Mouse (Mus musculus) brown adipose tissue, adult 24 weeks (tissue): Measurements from ENCODE around the gene Abhd2. TPM values are rescaled to one million over a fixed set of nuclear protein-coding genes. Genes with fewer than 3 reads are reported as not detected.

Experiments used
- H3K27ac ChIP-seq: fragments of 200-500 bp; replicated peaks from 2 replicates; pipeline ENCODE4 v1.5.1; 2012; ENCODE audit warnings: low read depth, mild to moderate bottlenecking, low read length
- H3K4me1 ChIP-seq: fragments of 200-500 bp; 2 replicates; pipeline ENCODE4 v1.6.1; 2012; ENCODE audit warnings: low read length, mixed read lengths; ENCODE audit not compliant: control insufficient read depth, insufficient read depth, insufficient read length
- H3K4me3 ChIP-seq: fragments of 200-500 bp; 2 replicates; pipeline ENCODE4 v1.5.1; 2012; ENCODE audit warnings: low read depth, mild to moderate bottlenecking, low read length, moderate library complexity; ENCODE audit not compliant: insufficient read depth
- polyA plus RNA-seq: library from polyadenylated mRNA; stranded (reverse); fragments of >200 nt; gene quantifications from 2 replicates; pipeline ENCODE4 v1.2.4, GENCODE M21; 2012; ENCODE audit not compliant: missing spikeins, insufficient read depth, insufficient read length

Abhd2 gene
- polyA plus RNA-seq, 1 experiment, result 6.3 TPM

DNA sequence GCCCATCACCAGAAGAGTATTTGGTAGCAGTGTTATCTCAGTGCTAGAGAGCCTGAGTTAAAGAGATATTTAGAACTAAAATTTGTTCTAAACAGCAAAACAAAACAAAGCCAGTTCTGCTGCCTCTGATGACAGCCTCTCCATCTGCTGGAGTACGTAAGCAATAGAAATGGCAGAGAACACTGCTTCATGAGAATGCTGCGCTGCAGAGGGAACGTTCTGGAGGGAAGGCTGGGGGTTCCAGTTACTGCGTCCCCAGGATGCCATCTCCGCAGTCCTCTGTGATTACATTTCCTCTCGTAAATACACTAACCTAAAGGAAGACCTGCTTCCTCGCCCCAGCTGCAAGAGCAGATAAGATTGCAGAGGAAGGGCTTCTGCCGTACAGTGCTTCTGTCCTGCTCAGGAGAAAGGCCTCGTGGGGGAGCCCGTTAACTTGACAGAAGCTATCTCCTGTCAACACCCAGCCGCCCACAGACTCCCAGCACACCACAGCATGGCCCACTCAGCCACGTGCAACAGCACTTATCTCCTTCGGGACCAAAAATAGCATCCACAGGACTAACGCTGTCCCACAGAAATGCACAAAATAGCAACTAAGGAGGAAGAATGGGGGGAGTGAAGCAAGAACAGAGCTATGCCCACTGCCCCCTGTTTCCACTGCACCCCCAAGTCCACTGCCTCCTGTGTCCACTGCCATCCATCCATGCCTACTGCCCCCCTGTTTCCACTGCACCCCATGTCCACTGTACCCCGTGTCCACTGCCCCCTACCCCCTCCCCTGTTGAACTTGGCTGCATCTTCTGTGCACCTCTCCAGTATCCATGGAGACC is 85.6 kb downstream of the Abhd2 start:
- Histone ChIP-seq H3K4me1 (no peaks in the 10 kb centered on the region), H3K27ac (no peak overlapping the region), H3K4me3 (no peak overlapping the region)

DNA sequence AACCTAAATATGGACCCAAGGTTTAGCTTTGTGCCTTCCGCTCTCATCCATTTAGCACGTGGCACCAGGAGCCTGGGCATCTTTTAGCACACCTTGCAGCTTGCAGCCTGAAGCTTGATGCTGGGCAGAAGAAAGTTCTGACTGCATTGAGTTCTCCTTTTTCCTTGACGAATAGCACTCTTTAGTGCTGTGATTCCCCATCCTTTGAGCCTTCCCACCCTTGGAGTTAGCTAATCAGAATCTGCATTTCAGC is 86.1 kb downstream of the Abhd2 start:
- Histone ChIP-seq H3K4me1 (no peaks in the 10 kb centered on the region), H3K4me3 (no peak overlapping the region), H3K27ac (no peak overlapping the region)

DNA sequence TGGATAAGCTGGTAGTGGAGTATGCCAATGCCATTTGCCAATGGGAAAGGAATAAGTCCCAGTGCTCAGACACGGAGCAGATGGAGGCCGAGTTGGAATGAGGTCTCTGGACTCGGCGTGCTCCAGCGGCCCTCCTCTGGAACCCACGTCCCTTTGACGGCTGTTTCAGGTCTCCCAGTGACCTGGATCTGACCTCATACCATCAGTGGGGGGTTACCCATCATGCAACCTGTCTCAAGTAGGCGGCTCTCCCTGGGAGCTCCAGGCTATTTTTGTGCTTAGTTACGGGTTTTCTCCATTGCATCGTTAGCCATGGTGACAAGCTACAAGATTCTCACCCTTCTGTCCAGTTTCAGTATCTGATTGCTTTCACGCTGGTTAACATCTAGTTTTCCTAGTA is 87.1 kb downstream of the Abhd2 start:
- H3K27ac ChIP-seq, result no peak overlapping the region
- H3K4me3 ChIP-seq, result no peak overlapping the region
- no peaks in the 10 kb centered on the region for H3K4me1 ChIP-seq

DNA sequence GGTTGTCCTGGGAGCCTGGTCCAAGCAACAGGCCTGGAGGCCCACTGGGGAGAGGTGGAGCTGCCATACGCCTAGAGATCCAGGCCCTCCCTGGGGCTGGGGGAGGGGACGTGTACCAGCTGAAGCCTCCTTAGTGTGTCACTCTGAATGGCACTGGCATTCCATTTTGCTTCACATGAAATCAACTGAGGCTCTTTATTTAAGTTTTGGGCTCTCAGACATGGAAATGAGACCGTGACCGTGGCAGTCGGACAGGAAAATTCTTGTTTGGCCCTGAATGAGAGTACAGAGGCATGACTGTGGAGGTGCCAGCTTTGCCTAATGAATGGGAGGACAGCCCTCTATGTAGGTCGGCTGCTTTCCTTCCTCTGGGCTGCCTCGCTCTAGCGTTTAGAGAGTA is 89.2 kb downstream of the Abhd2 start:
- Histone ChIP-seq H3K27ac (no peak overlapping the region), H3K4me1 (no peaks in the 10 kb centered on the region), H3K4me3 (no peak overlapping the region)

DNA sequence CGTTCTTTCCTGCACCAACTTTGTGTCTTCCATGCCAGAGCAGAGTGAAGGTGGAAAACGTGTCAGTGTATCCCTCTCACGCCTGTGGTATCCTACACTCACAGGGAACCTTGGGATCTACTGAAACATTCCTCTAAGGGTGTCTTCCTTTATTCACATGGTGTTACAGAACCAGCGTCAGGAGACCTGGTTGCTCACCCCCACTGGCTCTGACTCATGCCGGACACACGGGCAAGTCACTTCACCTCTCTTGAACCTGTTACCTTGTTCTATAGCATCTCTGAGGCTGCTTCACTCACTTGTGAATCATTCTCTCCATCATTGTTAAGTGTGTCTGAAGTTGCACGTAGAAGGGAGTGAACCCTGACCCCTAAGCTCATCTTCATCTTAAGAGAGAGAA is 89.8 kb downstream of the Abhd2 start:
- no peak overlapping the region for H3K27ac ChIP-seq
- H3K4me3 ChIP-seq, result no peak overlapping the region
- no peaks in the 10 kb centered on the region for H3K4me1 ChIP-seq

DNA sequence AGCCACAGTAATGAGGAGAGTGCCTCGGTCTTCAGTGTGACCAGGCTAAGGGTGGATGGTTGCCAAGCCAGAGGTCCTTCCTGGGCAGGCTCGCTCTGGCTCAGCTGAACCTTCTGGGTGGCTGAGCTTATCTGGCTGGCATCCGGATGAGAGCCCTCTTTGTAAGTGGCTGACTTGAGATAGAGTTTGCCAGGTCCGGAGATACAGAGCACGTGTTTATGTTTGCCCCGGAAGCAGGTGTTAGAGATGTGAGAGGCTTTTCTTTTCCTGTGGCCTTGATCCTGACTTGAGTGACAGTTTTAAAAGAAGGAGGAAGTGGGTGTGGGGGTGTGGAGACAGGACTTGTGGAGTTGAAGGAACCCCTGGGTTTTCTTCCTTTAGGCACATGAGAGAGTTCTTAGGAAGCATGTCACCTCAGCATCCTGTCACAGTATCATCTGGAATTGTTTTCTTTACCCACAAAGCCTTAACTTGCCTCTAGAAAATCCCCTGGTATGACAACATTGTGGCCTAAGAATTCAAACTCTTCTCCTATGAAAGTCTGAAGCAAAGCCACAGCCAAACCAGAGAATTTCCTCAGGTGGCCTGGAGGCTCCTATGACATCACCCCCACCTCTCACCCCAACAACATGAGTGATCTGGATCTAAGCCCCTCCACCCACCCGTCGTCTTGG is 90.5 kb downstream of the Abhd2 start:
- Histone ChIP-seq H3K4me1 (no peaks in the 10 kb centered on the region), H3K4me3 (no peak overlapping the region), H3K27ac (no peak overlapping the region)

DNA sequence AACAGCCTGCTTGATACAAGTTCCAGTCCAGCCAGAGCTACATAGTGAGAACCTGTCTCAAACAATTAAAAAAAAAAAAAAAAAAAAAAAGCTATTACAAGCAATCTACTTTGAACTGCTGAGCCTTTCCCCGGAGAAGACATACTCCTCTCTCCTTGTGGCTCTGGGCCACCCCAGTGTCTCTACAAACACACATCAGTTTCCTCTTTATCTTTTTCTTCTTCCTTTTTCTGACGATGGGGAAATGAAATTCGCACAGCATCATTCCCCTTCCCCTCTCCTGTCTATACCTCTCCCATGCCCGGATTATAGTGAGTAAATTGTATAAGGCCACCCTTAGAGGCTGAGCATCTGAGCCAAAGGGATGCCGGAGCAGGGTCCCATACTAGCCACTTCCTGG is 95.7 kb downstream of the Abhd2 start:
- no peaks in the 10 kb centered on the region for H3K4me1 ChIP-seq
- H3K27ac ChIP-seq, result no peak overlapping the region
- no peak overlapping the region for H3K4me3 ChIP-seq

DNA sequence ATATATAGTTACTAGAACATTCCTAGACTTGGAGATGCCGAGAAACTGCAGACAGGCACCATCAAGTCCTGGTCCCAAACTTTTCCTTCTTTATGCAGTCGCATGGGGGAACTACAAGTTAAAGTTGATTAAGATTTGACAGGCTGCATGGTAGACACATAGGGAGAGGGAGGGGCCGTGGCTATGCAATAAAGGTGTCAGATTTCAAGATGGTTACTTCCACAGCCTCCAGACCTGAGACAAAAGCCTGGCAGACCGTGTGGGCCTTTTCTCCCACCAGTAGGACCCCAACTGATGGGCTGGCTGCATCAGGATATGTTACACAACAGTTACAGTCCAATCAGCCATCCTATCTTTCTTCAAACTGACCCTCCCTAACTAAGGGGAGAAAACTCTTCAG is 96.4 kb downstream of the Abhd2 start:
- H3K27ac ChIP-seq, result no peak overlapping the region
- no peak overlapping the region for H3K4me3 ChIP-seq
- H3K4me1 ChIP-seq, result no peaks in the 10 kb centered on the region

DNA sequence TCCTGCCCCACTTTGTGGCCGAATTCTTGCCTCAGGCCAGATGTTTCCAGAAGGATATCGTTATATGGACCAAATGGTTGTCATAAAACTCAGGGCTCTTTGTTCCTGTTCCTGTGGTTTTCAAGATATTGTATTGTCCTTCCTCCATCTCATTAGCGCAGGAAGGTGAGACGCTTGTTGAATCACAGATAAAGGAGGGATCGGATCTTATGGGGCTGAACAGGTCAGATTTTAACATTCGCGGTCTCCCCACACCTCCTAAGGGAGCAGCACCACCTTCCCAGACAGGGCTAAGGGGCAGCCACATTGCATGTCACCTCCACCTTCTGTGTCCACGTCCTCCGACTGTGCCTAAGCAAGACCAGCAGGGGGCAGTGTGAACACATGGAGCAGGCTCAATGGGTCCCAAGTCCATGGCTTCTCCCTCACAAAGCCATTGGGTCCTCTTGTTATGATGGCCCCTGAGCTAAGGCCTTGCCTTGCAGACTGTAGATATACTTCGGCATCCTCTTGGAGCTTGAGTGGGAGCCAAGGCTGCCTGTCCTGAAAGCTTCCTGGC is 98.4 kb downstream of the Abhd2 start:
- Histone ChIP-seq H3K4me1 (no peaks in the 10 kb centered on the region), H3K4me3 (no peak overlapping the region), H3K27ac (no peak overlapping the region)

DNA sequence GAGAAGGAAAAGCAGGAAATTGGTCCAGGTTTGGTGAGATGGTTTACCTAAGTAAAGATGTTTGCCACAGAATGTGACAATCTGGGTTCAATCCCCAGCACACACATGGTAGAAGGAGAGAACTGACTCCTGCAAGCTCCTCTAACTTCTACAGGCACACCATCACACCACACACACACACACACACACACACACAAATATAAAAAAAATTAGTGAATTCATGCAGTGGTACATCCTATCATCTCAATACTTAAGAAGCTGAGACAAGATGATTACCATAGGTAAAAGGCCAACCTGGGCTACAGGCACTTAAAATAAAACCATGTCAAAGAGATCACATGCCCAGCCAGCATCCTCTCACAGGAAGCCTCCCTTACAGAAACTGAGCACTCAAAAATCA is 101.0 kb downstream of the Abhd2 start:
- Histone ChIP-seq H3K4me3 (no peak overlapping the region), H3K4me1 (no peaks in the 10 kb centered on the region), H3K27ac (no peak overlapping the region)

DNA sequence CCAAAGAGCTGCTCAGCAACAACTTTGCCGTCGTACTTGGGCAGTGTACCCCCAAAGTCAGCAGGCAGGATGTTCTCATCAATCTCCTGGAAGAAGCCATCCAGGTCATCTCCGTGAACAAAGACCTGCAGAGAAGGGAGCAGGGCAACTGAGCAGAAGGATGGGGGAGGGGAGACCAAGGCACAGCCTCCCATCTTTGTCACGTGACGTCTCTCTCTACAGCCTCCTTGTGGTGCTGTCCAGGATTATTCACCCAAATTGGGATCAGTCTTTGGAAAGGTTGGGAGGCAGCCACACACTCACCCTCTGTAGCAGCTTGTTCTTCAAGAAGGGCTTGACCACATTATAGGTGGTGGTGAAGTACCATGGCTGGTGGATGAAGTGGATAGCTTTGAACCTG is 102.6 kb downstream of the Abhd2 start:
- Histone ChIP-seq H3K4me3 (no peak overlapping the region), H3K27ac (no peak overlapping the region), H3K4me1 (no peaks in the 10 kb centered on the region)

DNA sequence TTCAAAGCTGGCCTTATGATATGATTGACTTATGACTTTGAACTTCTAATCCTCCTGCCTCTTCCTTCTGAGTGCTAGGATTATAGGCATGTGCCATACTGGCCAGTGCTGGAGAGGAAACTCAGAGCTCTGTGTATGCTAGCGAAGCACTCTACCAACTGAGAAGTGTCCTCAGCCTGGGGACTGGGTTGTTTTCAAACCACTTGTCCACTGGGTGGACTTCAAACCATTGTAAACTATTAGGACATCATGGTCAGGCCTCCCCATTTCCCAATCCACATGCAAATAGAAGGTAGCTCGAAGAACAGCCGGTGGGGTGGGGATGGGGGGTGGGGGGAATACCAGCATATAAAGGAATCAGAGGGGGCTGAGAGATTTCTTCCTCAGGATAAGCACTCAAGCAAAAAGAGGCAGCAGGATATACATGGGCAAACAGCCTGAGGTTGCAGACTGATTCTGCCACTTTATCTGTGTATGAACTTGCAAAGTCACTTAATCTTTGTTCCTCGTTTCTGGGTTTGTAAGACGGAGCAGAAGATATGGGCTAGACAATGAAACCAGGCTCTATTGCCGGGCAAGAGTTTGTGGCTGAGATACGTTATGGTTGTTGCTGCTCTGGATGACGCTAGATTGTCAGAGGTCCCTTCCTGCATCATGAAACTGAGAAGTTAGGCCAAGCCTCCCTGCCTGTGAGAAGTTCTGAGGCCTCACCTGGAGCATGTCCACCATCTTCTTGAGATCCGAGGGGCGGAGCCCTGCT is 103.7 kb downstream of the Abhd2 start:
- no peaks in the 10 kb centered on the region for H3K4me1 ChIP-seq
- H3K4me3 ChIP-seq, result no peak overlapping the region
- H3K27ac ChIP-seq, result no peak overlapping the region

DNA sequence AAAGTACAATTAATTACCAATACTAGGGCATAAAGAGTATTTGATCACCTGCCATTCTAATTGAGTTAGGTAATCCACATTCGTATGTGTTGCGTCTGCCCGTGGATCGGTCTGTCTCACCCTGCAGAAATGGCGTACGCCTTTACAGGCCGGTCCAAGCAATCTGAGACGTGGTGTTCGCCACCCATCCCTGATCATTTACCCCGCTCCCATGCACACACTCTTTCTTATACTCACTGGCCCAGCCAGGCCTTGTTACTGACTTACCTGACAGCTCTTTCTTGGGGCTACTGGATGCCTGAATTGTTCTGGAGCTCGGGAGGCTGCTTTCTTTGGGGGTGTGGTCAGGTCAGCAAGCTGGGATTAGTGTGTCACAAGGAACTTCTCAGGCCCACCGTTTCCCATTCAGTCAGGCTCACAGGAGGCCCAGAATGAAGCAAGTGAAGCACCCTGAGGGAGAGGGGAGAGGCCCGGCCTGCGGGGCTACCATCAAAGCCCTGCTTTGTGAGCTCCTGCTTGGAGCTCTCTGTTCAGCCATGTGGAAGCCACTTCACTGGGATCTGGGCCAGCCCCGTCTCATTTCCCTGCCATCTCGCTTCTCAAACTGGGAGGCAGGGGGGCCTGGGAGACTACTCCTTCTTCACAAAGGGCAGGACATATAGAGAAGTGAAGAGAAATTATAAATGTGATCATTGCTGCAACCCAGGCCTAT is 113.6 kb downstream of the Abhd2 start, which contains the start of gene Rlbp1:
TSS of gene Rlbp1 (minus strand) at position 627 of the 712 bp plus-strand sequence.
- no peak within 1 kb of the TSS for H3K27ac ChIP-seq
- no peak within 1 kb of the TSS for H3K4me3 ChIP-seq
- no peaks in the 10 kb centered on the region for H3K4me1 ChIP-seq

DNA sequence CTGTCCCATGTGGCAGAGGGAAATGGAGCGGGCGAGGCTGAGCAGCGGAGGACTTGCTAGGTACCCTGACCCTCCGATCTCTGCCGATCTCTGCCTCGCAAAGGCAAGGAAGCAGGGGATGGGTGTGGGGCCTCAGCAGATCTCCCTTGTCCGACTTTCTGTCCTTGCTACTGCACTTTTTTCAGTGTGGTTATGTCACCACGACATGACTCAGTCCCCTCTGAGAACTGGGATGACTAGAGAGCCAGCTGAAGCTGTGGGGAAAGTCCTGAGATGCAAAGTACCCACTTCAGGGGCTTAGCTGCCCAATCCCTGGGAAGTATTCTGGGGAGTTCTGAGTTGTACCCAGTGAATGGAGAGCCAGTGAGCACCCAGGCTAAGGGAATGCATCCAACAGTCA is 114.1 kb downstream of the Abhd2 start:
- no peak overlapping the region for H3K27ac ChIP-seq
- H3K4me1 ChIP-seq, result no peaks in the 10 kb centered on the region
- no peak overlapping the region for H3K4me3 ChIP-seq

DNA sequence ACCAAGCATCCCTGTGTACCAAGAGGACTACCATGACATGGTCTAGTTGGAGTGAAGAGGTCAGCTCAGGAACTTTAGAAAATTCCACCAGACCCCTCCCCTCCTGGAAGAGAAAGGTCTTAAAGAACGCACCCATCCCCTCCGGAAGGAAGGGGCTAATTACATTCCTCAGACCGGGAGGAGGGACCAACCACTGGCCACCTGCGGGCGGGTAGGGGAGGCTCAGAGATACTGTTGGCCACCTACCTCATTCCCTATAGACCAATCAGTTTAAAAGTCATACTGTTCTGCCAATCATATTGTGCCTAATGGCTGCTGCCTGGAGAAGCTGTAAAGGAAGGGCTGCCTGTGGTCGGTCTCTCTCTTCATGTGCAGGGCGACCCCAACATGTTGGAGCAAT is 115.0 kb downstream of the Abhd2 start:
- Histone ChIP-seq H3K4me1 (no peaks in the 10 kb centered on the region), H3K4me3 (no peak overlapping the region), H3K27ac (no peak overlapping the region)
